Mouse (Mus musculus) thymus, postnatal 0 days (tissue): Measurements from ENCODE around the gene Acta2. TPM values are rescaled to one million over a fixed set of nuclear protein-coding genes. Genes with fewer than 3 reads are reported as not detected.

Source experiments
- DNase-seq: peaks from one replicate; pipeline ENCODE4 v3.0.0-alpha.2; 2015; ENCODE audit warnings: low spot score
- polyA plus RNA-seq: library from polyadenylated mRNA; unstranded; fragments of >200 nt; fragmentation: Nextera tagmentation; extraction: Ambion mirVana; gene quantifications from 2 replicates; pipeline ENCODE4 v1.2.1, GENCODE M21; 2015

Gene Acta2
- polyA plus RNA-seq, result 19.2 and 36.5 TPM in 2 replicates

- DNase-seq, result no peak
Observed at GRCm38 (mm10) chr19:34254880-34255681, at the start of gene Acta2. Acta2 (minus strand) TSS chr19:34255590.

- no peak for DNase-seq
Observed at GRCm38 (mm10) chr19:34304917-34305316, 49.5 kb upstream of the Acta2 start.

GRCm38 (mm10) chr19:34300430-34300829, 45.0 kb upstream of the Acta2 start:
- no peak for DNase-seq

GRCm38 (mm10) chr19:34299229-34299628, 43.8 kb upstream of the Acta2 start:
- DNase-seq, result peak; percentile 42

- DNase-seq, result no peak
Observed at GRCm38 (mm10) chr19:34298531-34298930, 43.1 kb upstream of the Acta2 start.

GRCm38 (mm10) chr19:34295442-34295841, 40.1 kb upstream of the Acta2 start:
- no peak for DNase-seq

DNA sequence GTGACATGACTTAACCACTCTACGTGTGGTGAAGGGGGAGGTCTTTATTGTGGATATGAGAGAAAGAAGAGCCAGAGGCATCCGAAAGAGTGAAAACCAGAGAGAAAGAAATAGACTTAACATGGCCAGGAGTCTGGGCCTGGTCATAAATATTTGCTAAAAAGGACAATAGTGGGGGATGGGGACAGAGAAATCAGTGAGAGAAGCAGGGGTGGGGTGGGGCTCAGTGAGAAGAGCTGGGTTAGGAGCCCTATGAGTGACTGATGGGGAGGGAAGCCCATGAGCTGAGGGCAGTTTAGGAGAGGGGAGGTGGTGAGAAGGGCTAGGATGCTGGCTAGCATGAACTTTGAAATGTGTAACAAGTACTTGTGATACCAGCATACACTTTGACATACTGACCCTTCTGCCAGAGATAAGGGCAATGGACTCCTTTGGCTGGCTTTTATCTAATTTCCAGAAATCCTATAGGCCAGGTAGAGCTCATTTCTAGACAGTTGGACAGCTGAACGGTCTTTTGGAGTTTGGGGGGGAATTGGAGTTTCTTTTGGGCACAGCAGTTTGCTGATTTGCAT, 38.1 kb upstream of the Acta2 start:
- DNase-seq, result no peak

DNA sequence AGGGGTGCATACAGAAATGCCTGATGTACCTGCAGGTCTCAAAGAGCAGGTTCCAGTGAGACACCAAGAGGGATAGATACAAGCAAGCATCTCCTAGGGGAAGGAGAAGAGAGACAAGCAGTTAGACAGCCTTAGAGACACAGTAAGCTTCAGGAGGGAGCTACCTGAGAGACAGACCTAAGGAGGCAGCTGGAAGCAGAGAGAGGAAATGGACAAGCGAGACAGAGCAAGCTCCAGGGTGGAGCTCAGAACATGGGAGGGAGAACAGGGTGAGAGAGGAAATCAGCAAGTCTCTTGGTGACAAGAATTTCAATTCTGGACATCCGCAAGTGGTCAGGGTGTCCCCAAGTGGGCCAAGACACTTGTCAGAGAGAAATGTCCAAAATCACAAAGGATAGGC, 37.3 kb upstream of the Acta2 start:
- no peak for DNase-seq

- DNase-seq, result no peak
Observed at GRCm38 (mm10) chr19:34291956-34292355, 36.6 kb upstream of the Acta2 start.

GRCm38 (mm10) chr19:34291379-34291778, 36.0 kb upstream of the Acta2 start:
- DNase-seq, result no peak

- peak; percentile 35 for DNase-seq
Observed at GRCm38 (mm10) chr19:34290872-34291341, 35.5 kb upstream of the Acta2 start.

GRCm38 (mm10) chr19:34289948-34290789, 34.8 kb upstream of the Acta2 start, which contains the start of gene Fas:
Fas (plus strand) TSS chr19:34290666.
- DNase-seq, result peak; percentile 85

- DNase-seq, result no peak
Observed at GRCm38 (mm10) chr19:34288696-34289095, 33.3 kb upstream of the Acta2 start.

DNA sequence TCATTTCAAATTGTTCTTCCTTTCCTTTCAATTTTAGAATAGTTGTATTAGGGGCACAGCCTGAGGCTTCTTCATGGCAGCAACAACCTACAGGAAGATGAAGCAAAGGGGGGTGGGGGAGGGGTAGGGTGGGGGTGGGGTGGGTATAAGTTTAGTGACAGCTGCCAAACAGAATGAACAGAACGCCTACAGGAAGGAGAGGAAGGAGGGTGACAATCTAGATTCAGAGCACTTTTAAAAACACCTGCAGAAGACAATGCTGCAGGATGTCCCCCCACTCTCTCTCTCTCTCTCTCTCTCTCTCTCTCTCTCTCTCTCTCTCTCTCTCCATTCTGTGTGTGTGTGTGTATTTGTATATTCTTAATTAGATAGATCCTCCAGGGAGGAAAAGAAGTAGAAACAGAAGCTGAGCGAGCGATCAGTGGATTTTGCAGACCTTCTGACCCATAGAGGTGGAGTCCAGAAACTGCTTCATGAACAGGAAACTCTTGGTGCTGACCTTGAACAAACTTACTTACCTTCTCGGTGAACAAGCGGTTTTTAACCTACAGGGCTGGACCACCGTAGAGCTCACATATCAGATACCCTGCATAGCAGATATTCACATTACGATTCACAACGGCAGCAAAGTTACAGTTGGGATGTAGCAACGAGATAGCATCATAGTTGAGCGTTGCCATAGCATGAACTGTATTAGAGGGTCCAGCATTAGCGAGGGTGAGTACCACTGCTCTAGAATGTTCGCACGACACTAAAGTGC, 32.4 kb upstream of the Acta2 start:
- DNase-seq, result peak; percentile 75

DNA sequence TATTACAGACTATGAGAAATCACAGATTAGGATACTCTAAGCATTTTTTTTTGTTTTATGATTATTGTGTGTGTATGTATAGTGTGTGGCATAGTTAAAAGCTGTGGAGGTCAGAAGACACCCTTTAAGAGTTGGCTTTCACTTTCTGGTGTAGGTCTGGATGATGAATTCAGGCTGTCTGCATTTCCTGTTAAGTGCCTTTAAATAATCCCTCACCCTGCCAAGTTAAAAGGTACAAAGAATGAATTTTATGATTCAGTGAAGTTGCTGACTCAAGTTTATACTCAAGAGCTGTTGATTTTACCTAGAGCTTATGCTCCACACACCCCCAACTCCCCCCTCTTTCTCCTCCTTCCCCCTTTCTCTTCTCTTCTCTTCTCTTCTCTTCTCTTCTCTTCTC, 31.8 kb upstream of the Acta2 start:
- peak; percentile 52 for DNase-seq

DNA sequence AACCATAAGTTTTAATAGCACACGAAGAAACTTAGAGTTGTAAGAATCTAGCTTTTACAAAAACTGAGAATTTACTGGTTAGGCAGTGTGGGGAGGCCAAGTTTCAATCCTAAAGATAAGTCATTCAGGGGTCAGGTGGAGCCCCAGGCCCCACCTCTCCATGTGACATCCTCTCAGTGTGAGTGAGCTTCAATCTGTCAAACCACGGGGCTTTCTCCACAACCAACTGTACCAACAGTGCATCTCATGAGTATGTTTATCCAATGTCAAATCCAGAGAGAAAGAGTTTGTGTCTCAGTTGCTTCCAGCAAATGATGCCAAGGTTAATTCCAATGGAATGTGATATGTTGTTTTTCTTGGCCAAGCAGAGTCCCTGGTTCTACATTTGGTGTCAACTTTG, 29.4 kb upstream of the Acta2 start:
- DNase-seq, result no peak

DNA sequence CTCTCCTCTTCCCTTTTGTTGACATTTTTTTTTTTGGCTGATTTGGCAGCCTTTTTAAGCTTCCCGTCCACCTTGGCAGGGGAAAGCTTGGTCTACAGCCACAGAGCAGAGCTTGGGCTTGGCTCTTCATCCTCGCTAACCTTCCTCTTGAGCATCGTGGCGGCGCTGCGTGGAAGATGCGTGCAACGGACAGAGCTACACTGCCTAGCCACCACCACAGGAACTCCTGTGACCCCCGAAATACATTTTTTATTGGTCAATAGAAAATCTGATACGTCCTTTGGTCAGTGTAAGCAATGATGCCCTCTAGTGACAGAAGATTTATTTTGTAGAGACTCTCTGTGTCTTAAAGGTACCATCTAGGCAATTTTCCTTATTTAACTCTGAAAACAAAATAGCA, 29.0 kb upstream of the Acta2 start:
- DNase-seq, result no peak

DNA sequence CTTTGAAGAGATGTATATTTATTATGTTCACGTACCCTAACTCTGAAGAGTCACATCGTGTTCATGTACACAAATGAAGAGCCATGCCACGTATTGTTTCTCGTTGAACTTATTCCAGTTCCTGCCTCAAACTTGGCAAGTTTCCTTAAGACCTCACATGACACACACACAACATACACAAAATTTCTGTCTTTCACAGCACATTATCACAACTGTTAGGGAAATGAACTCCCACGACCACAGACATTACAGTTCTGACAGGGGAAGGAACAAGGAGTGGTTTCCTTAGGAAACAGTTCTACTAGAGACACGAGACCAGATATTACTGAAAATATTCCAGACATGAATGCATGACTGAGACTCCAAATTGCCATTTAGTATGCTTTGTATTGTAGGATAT, 28.2 kb upstream of the Acta2 start:
- no peak for DNase-seq

- no peak for DNase-seq
Observed at GRCm38 (mm10) chr19:34278078-34278477, 22.7 kb upstream of the Acta2 start.

GRCm38 (mm10) chr19:34273073-34273472, 17.7 kb upstream of the Acta2 start:
- no peak for DNase-seq

DNA sequence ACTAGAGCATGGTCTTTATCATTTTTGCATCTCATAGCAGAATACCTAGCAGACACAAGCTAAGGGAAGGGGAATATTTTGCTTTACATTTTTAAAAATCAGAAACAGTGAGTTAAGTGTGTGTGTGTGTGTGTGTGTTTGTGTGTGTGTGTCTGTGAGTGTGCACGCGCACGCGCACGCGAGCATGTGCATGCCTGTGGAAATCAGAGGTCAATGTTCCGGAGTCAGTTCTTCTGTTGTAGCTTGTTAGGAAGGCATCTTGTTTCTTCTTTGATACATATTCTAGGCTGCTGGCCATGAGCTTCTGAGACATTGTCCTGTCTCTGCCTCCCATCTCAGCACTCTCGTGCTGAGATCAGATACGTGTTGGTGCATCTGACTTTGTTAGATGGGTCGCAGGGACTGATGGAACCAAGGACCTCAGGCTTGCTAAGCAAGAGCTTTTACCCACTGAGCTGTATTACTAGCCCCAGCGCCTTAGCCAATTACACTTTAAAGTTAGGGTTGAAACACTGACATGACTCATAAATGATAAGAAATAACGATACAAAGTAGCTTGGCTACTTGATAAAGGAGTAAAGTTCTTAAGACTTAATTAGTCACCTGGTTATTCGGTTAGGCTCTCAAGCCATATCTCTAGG, 15.6 kb upstream of the Acta2 start:
- DNase-seq, result no peak
